Mouse (Mus musculus): ENCODE measurements around the gene Nav3.

DNA sequence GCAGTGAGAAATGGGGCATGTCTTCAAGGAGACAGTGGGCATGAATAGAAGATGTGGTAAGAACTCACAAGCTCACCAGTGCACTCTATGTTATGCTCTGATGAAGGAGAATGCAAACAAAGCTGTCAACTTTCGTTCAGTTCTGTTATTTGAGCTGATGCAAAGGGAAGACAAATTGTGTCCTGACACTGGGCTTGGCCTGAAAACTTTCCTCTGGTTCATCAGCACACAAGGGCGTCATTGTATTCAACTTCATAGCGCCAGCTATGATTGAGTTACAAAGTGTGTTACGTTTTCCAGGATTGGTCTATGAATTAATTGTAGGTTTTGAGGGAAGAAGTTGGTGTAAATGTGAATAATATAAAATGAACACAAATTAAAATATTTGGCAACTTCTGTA, 548.8 kb downstream of the Nav3 start:
- TF ChIP-seq CTCF (IDR thresholded peaks at IDR 0.05; ENCODE audit: low read depth) (no peak), EP300 (optimal IDR thresholded peaks at IDR 0.05) (no peak)
